Mouse (Mus musculus): Measurements from ENCODE around the gene Mrtfa.

GRCm38 (mm10) chr15:81022437-81022836 is 168.1 kb downstream of the Mrtfa start:
- TF ChIP-seq CTCF (IDR thresholded peaks at IDR 0.05; ENCODE audit: low read depth, low read length), result no peak
- no peak for TF ChIP-seq POLR2A (IDR thresholded peaks at IDR 0.05; ENCODE audit: borderline replicate concordance, low read depth, low read length)
